Mouse (Mus musculus) midbrain, embryonic 13.5 days (tissue): Measurements from ENCODE around the gene Npc2. TPM values are rescaled to one million over a fixed set of nuclear protein-coding genes. Genes with fewer than 3 reads are reported as not detected.

Experiments
- ATAC-seq: fragments of 200-750 bp; cut with Nextera tagmentation; 2 replicates; pipeline ENCODE4 v1.8.0; 2017; ENCODE audit warnings: mild to moderate bottlenecking, moderate TSS enrichment, moderate library complexity
- H3K27ac ChIP-seq: fragments of 300-500 bp; sonication (generic); 2 replicates; pipeline ENCODE4 v1.5.1; 2015; ENCODE audit warnings: inconsistent platforms, mild to moderate bottlenecking, moderate library complexity
- H3K27me3 ChIP-seq: fragments of 300-500 bp; sonication (generic); 2 replicates; pipeline ENCODE4 v1.6.1; 2015; ENCODE audit warnings: mild to moderate bottlenecking, inconsistent platforms
- H3K36me3 ChIP-seq: fragments of 300-500 bp; sonication (generic); 2 replicates; pipeline ENCODE4 v1.6.1; 2015; ENCODE audit warnings: mild to moderate bottlenecking, inconsistent platforms
- H3K4me1 ChIP-seq: fragments of 300-500 bp; sonication (generic); replicated peaks from 2 replicates; pipeline ENCODE4 v1.6.1; 2015; ENCODE audit warnings: inconsistent platforms
- H3K4me2 ChIP-seq: fragments of 300-500 bp; sonication (generic); replicated peaks from 2 replicates; pipeline ENCODE4 v1.6.1; 2015; ENCODE audit warnings: moderate library complexity, mild to moderate bottlenecking, inconsistent platforms
- H3K4me3 ChIP-seq: fragments of 300-500 bp; sonication (generic); replicated peaks from 2 replicates; pipeline ENCODE4 v1.5.1; 2015; ENCODE audit warnings: mild to moderate bottlenecking, inconsistent platforms
- H3K9ac ChIP-seq: fragments of 300-500 bp; sonication (generic); replicated peaks from 2 replicates; pipeline ENCODE4 v1.6.1; 2015; ENCODE audit warnings: mild to moderate bottlenecking, inconsistent platforms
- H3K9me3 ChIP-seq: fragments of 300-500 bp; sonication (generic); 2 replicates; pipeline ENCODE4 v1.6.1; 2016; ENCODE audit warnings: mild to moderate bottlenecking, inconsistent platforms
- WGBS: fragments of 180-500 bp; shearing (Covaris S2); methylation state at CpG from one replicate; pipeline ENCODE4 v1.1.7; 2015; 5-methylcytosine and 5-hydroxymethylcytosine counted together
- polyA plus RNA-seq: library from polyadenylated mRNA; unstranded; fragments of >200 nt; fragmentation: Nextera tagmentation; extraction: Ambion mirVana; gene quantifications from 2 replicates; pipeline ENCODE4 v1.2.1, GENCODE M21; 2015

The Npc2 gene
- 78.8 and 87.8 TPM in 2 replicates for polyA plus RNA-seq

- peaks cover 5% of the 10 kb centered on the region for H3K36me3 ChIP-seq
- WGBS: under 1% methylated on average over 49 of the region's 50 CpGs
- no peaks in the 10 kb centered on the region for H3K9me3 ChIP-seq
- H3K9ac ChIP-seq: peak within 1 kb of the TSS; percentile 85
- peak within 1 kb of the TSS; percentile 67 for H3K4me2 ChIP-seq
- peak within 1 kb of the TSS; percentile 90 for H3K27ac ChIP-seq
- peak within 1 kb of the TSS; percentile 69 for H3K4me3 ChIP-seq
- ATAC-seq: peak; percentile 99
- H3K27me3 ChIP-seq: no peaks in the 10 kb centered on the region
- peaks cover 45% of the 10 kb centered on the region for H3K4me1 ChIP-seq
Observed at GRCm38 (mm10) chr12:84772726-84773441, at the start of gene Npc2, which contains the start of gene Isca2. TSS of gene Npc2 (minus strand) at chr12:84773152. TSS of gene Isca2 (plus strand) at chr12:84773251.

GRCm38 (mm10) chr12:84819236-84820168 is 46.5 kb upstream of the Npc2 start:
- Histone ChIP-seq H3K4me3 (no peak overlapping the region), H3K27ac (no peak overlapping the region), H3K4me2 (no peak overlapping the region), H3K4me1 (no peaks in the 10 kb centered on the region), H3K9ac (no peak overlapping the region), H3K36me3 (no peaks in the 10 kb centered on the region), H3K9me3 (no peaks in the 10 kb centered on the region), H3K27me3 (no peaks in the 10 kb centered on the region)
- 88% methylated on average over 13 of the region's 13 CpGs for WGBS
- no peak for ATAC-seq

- H3K9me3 ChIP-seq: no peaks in the 10 kb centered on the region
- WGBS: 70% methylated on average over 4 of the region's 4 CpGs
- H3K27me3 ChIP-seq: no peaks in the 10 kb centered on the region
- no peak overlapping the region for H3K9ac ChIP-seq
- no peak overlapping the region for H3K4me3 ChIP-seq
- ATAC-seq: no peak
- no peaks in the 10 kb centered on the region for H3K4me1 ChIP-seq
- H3K27ac ChIP-seq: no peak overlapping the region
- no peaks in the 10 kb centered on the region for H3K36me3 ChIP-seq
- H3K4me2 ChIP-seq: no peak overlapping the region
Observed at GRCm38 (mm10) chr12:84818496-84818895, 45.5 kb upstream of the Npc2 start.

GRCm38 (mm10) chr12:84814663-84815325 is 41.8 kb upstream of the Npc2 start:
- H3K4me1 ChIP-seq: no peaks in the 10 kb centered on the region
- no peaks in the 10 kb centered on the region for H3K27me3 ChIP-seq
- 86% methylated on average over 3 of the region's 3 CpGs for WGBS
- no peak for ATAC-seq
- H3K4me2 ChIP-seq: no peak overlapping the region
- H3K9me3 ChIP-seq: no peaks in the 10 kb centered on the region
- H3K9ac ChIP-seq: no peak overlapping the region
- H3K27ac ChIP-seq: no peak overlapping the region
- H3K36me3 ChIP-seq: no peaks in the 10 kb centered on the region
- H3K4me3 ChIP-seq: no peak overlapping the region

GRCm38 (mm10) chr12:84813773-84814172 is 40.8 kb upstream of the Npc2 start:
- no peak overlapping the region for H3K9ac ChIP-seq
- no peak overlapping the region for H3K27ac ChIP-seq
- H3K4me2 ChIP-seq: no peak overlapping the region
- H3K4me1 ChIP-seq: no peaks in the 10 kb centered on the region
- WGBS: 42% methylated on average over 7 of the region's 7 CpGs
- ATAC-seq: no peak
- no peaks in the 10 kb centered on the region for H3K27me3 ChIP-seq
- no peak overlapping the region for H3K4me3 ChIP-seq
- no peaks in the 10 kb centered on the region for H3K9me3 ChIP-seq
- H3K36me3 ChIP-seq: no peaks in the 10 kb centered on the region

- Histone ChIP-seq H3K27ac (no peak overlapping the region), H3K36me3 (no peaks in the 10 kb centered on the region), H3K27me3 (no peaks in the 10 kb centered on the region), H3K4me2 (no peak overlapping the region), H3K9me3 (no peaks in the 10 kb centered on the region), H3K9ac (no peak overlapping the region), H3K4me1 (no peaks in the 10 kb centered on the region), H3K4me3 (no peak overlapping the region)
- ATAC-seq: no peak
- WGBS: 68% methylated on average over 3 of the region's 3 CpGs
Observed at GRCm38 (mm10) chr12:84812004-84812403, 39.1 kb upstream of the Npc2 start.

GRCm38 (mm10) chr12:84811510-84811909 is 38.6 kb upstream of the Npc2 start:
- 67% methylated on average over 4 of the region's 4 CpGs for WGBS

GRCm38 (mm10) chr12:84810810-84811209 is 37.9 kb upstream of the Npc2 start:
- no peaks in the 10 kb centered on the region for H3K9me3 ChIP-seq
- WGBS: 60% methylated on average over 1 of the region's 1 CpGs
- no peak overlapping the region for H3K4me3 ChIP-seq
- no peak for ATAC-seq
- no peak overlapping the region for H3K9ac ChIP-seq
- no peaks in the 10 kb centered on the region for H3K27me3 ChIP-seq
- no peaks in the 10 kb centered on the region; the same call in 1 of the 2 replicates for H3K4me1 ChIP-seq
- no peak overlapping the region for H3K27ac ChIP-seq
- no peak overlapping the region for H3K4me2 ChIP-seq
- H3K36me3 ChIP-seq: no peaks in the 10 kb centered on the region

More at GRCm38 (mm10) chr12:84811510-84811909, 38.6 kb upstream of the Npc2 start:
- Histone ChIP-seq H3K9me3 (no peaks in the 10 kb centered on the region), H3K4me1 (no peaks in the 10 kb centered on the region; the same call in 1 of the 2 replicates), H3K4me2 (no peak overlapping the region), H3K27me3 (no peaks in the 10 kb centered on the region), H3K36me3 (no peaks in the 10 kb centered on the region), H3K27ac (no peak overlapping the region), H3K9ac (no peak overlapping the region), H3K4me3 (no peak overlapping the region)
- no peak for ATAC-seq

GRCm38 (mm10) chr12:84809033-84809432 is 36.1 kb upstream of the Npc2 start:
- H3K27me3 ChIP-seq: no peaks in the 10 kb centered on the region
- H3K4me1 ChIP-seq: no peaks in the 10 kb centered on the region; the same call in 1 of the 2 replicates
- no peak overlapping the region for H3K4me2 ChIP-seq
- H3K9me3 ChIP-seq: no peaks in the 10 kb centered on the region
- H3K36me3 ChIP-seq: no peaks in the 10 kb centered on the region
- no peak for ATAC-seq
- 81% methylated on average over 6 of the region's 6 CpGs for WGBS
- no peak overlapping the region for H3K4me3 ChIP-seq
- H3K9ac ChIP-seq: no peak overlapping the region
- H3K27ac ChIP-seq: no peak overlapping the region

GRCm38 (mm10) chr12:84807351-84807750 is 34.4 kb upstream of the Npc2 start:
- no peaks in the 10 kb centered on the region for H3K27me3 ChIP-seq
- WGBS: 89% methylated on average over 13 of the region's 13 CpGs
- H3K27ac ChIP-seq: no peak overlapping the region
- H3K9ac ChIP-seq: no peak overlapping the region
- H3K4me2 ChIP-seq: no peak overlapping the region
- no peaks in the 10 kb centered on the region for H3K9me3 ChIP-seq
- no peaks in the 10 kb centered on the region; the same call in 1 of the 2 replicates for H3K4me1 ChIP-seq
- H3K36me3 ChIP-seq: no peaks in the 10 kb centered on the region
- no peak overlapping the region for H3K4me3 ChIP-seq
- no peak for ATAC-seq

- Histone ChIP-seq H3K4me2 (no peak overlapping the region), H3K4me3 (no peak overlapping the region), H3K9ac (no peak overlapping the region), H3K36me3 (no peaks in the 10 kb centered on the region), H3K9me3 (no peaks in the 10 kb centered on the region), H3K27me3 (no peaks in the 10 kb centered on the region), H3K4me1 (no peaks in the 10 kb centered on the region; the same call in 1 of the 2 replicates), H3K27ac (no peak overlapping the region)
- 73% methylated on average over 5 of the region's 5 CpGs for WGBS
- ATAC-seq: no peak
Observed at GRCm38 (mm10) chr12:84806726-84807125, 33.8 kb upstream of the Npc2 start.
